Mouse (Mus musculus): ENCODE results near the gene Lnx2. TPM values are rescaled to one million over a fixed set of nuclear protein-coding genes. Genes with fewer than 3 reads are reported as not detected.

Lnx2 gene
- polyA plus RNA-seq, 1 experiment: 57.3 TPM

- no peak for TF ChIP-seq POLR2A (IDR thresholded peaks at IDR 0.05; ENCODE audit: borderline replicate concordance, extremely low read depth, low read depth, low read length)
- no peak for TF ChIP-seq CTCF (IDR thresholded peaks at IDR 0.05; ENCODE audit: insufficient read depth, low read length)
- DNase-seq: no peak
- Histone ChIP-seq H3K4me1 (ENCODE audit: control insufficient read depth, insufficient read depth, low read length) (no peaks in the 10 kb centered on the region; the same call in 1 of the 2 replicates), H3K4me3 (replicated peaks; ENCODE audit: extremely low read depth, low read depth, low read length) (no peak overlapping the region)
- 80% methylated on average over 9 of the region's 9 CpGs for WGBS
These were observed 9.0 kb upstream of the Lnx2 start for GRCm38 (mm10) chr5:147085201-147085894.

- H3K4me3 ChIP-seq (replicated peaks; ENCODE audit: extremely low read depth, low read depth, low read length): peak overlapping the region; percentile 81
- TF ChIP-seq CTCF (IDR thresholded peaks at IDR 0.05; ENCODE audit: insufficient read depth, low read length): no peak
- no peak for TF ChIP-seq POLR2A (IDR thresholded peaks at IDR 0.05; ENCODE audit: borderline replicate concordance, extremely low read depth, low read depth, low read length)
- no peak for DNase-seq
- 21% methylated on average over 11 of the region's 11 CpGs for WGBS
- peaks cover 17% of the 10 kb centered on the region for H3K4me1 ChIP-seq (ENCODE audit: control insufficient read depth, insufficient read depth, low read length)
These were observed 1.9 kb upstream of the Lnx2 start for GRCm38 (mm10) chr5:147078110-147078900.

GRCm38 (mm10) chr5:147077305-147078034 lies 1.1 kb upstream of the Lnx2 start:
- peak overlapping the region; percentile 81 for H3K4me3 ChIP-seq (replicated peaks; ENCODE audit: extremely low read depth, low read depth, low read length)
- TF ChIP-seq CTCF (IDR thresholded peaks at IDR 0.05; ENCODE audit: insufficient read depth, low read length) (no peak), POLR2A (IDR thresholded peaks at IDR 0.05; ENCODE audit: borderline replicate concordance, extremely low read depth, low read depth, low read length) (peak; percentile 60; the same call in 1 of the 2 replicates)
- under 1% methylated on average over 57 of the region's 57 CpGs for WGBS
- H3K4me1 ChIP-seq (ENCODE audit: control insufficient read depth, insufficient read depth, low read length): peaks cover 22% of the 10 kb centered on the region
- peak; percentile 91 for DNase-seq

GRCm38 (mm10) chr5:147076799-147077165 lies 396 bp upstream of the Lnx2 start, which contains the start of gene Polr1d:
TSS of gene Polr1d (plus strand) at chr5:147077050.
- 0% methylated on average over 17 of the region's 17 CpGs for WGBS
- no peak for DNase-seq
- no peak for TF ChIP-seq POLR2A (IDR thresholded peaks at IDR 0.05; ENCODE audit: borderline replicate concordance, extremely low read depth, low read depth, low read length)
- peaks cover 25% of the 10 kb centered on the region for H3K4me1 ChIP-seq (ENCODE audit: control insufficient read depth, insufficient read depth, low read length)
- H3K4me3 ChIP-seq (replicated peaks; ENCODE audit: extremely low read depth, low read depth, low read length): peak within 1 kb of the TSS; percentile 81

- TF ChIP-seq POLR2A (IDR thresholded peaks at IDR 0.05; ENCODE audit: borderline replicate concordance, extremely low read depth, low read depth, low read length) (no peak), CTCF (IDR thresholded peaks at IDR 0.05; ENCODE audit: insufficient read depth, low read length) (no peak)
- peaks cover 33% of the 10 kb centered on the region for H3K4me1 ChIP-seq (ENCODE audit: control insufficient read depth, insufficient read depth, low read length)
- WGBS: 6% methylated on average over 21 of the region's 21 CpGs
- peak overlapping the region; percentile 80 for H3K4me3 ChIP-seq (replicated peaks; ENCODE audit: extremely low read depth, low read depth, low read length)
- peak; percentile 34 for DNase-seq
These were observed 1.0 kb downstream of the Lnx2 start for GRCm38 (mm10) chr5:147075103-147076025.

- TF ChIP-seq POLR2A (IDR thresholded peaks at IDR 0.05; ENCODE audit: borderline replicate concordance, extremely low read depth, low read depth, low read length) (no peak), CTCF (IDR thresholded peaks at IDR 0.05; ENCODE audit: insufficient read depth, low read length) (no peak)
- WGBS: 49% methylated on average over 6 of the region's 6 CpGs
- Histone ChIP-seq H3K4me3 (replicated peaks; ENCODE audit: extremely low read depth, low read depth, low read length) (no peak overlapping the region), H3K4me1 (ENCODE audit: control insufficient read depth, insufficient read depth, low read length) (peaks cover 43% of the 10 kb centered on the region)
- DNase-seq: no peak
These were observed 2.6 kb downstream of the Lnx2 start for GRCm38 (mm10) chr5:147073805-147074204.

GRCm38 (mm10) chr5:147071886-147072285 lies 4.5 kb downstream of the Lnx2 start:
- no peak for DNase-seq
- Histone ChIP-seq H3K4me1 (ENCODE audit: control insufficient read depth, insufficient read depth, low read length) (peaks cover 43% of the 10 kb centered on the region), H3K4me3 (replicated peaks; ENCODE audit: extremely low read depth, low read depth, low read length) (no peak overlapping the region)
- TF ChIP-seq CTCF (IDR thresholded peaks at IDR 0.05; ENCODE audit: insufficient read depth, low read length) (no peak), POLR2A (IDR thresholded peaks at IDR 0.05; ENCODE audit: borderline replicate concordance, extremely low read depth, low read depth, low read length) (no peak)
- 57% methylated on average over 4 of the region's 4 CpGs for WGBS

- 63% methylated on average over 16 of the region's 16 CpGs for WGBS
- H3K4me1 ChIP-seq (ENCODE audit: control insufficient read depth, insufficient read depth, low read length): peaks cover 43% of the 10 kb centered on the region
These were observed 5.4 kb downstream of the Lnx2 start for GRCm38 (mm10) chr5:147070791-147071516.

More at GRCm38 (mm10) chr5:147070791-147071516, 5.4 kb downstream of the Lnx2 start:
- TF ChIP-seq POLR2A (IDR thresholded peaks at IDR 0.05; ENCODE audit: borderline replicate concordance, extremely low read depth, low read depth, low read length) (no peak), CTCF (IDR thresholded peaks at IDR 0.05; ENCODE audit: insufficient read depth, low read length) (no peak)
- peak; percentile 17 for DNase-seq
- H3K4me3 ChIP-seq (replicated peaks; ENCODE audit: extremely low read depth, low read depth, low read length): no peak overlapping the region
